Mouse (Mus musculus): ENCODE results near the gene Gpbp1l1.

Gpbp1l1 gene

GRCm38 (mm10) chr4:116557306-116558121 lies at the start of gene Gpbp1l1:
Gene Gpbp1l1, plus strand, starts transcription at chr4:116557658.
- peak; percentile 92 for DNase-seq (ENCODE audit: low read depth, low spot score)

- no peak for DNase-seq (ENCODE audit: low read depth, low spot score)
Observed at GRCm38 (mm10) chr4:116531109-116531508, 26.3 kb upstream of the Gpbp1l1 start.

GRCm38 (mm10) chr4:116536351-116536750 lies 21.1 kb upstream of the Gpbp1l1 start:
- no peak for DNase-seq (ENCODE audit: low read depth, low spot score)

GRCm38 (mm10) chr4:116537737-116538136 lies 19.7 kb upstream of the Gpbp1l1 start:
- DNase-seq (ENCODE audit: low read depth, low spot score): no peak

- no peak for DNase-seq (ENCODE audit: low read depth, low spot score)
Observed at GRCm38 (mm10) chr4:116550432-116550831, 7.0 kb upstream of the Gpbp1l1 start.

GRCm38 (mm10) chr4:116553035-116553434 lies 4.4 kb upstream of the Gpbp1l1 start:
- no peak for DNase-seq (ENCODE audit: low read depth, low spot score)

GRCm38 (mm10) chr4:116555413-116556300 lies 1.8 kb upstream of the Gpbp1l1 start, which contains the start of gene Tmem69:
Gene Tmem69, minus strand, starts transcription at chr4:116555936.
- DNase-seq (ENCODE audit: low read depth, low spot score): peak; percentile 84

GRCm38 (mm10) chr4:116556561-116557305 lies 725 bp upstream of the Gpbp1l1 start:
- peak; percentile 93 for DNase-seq (ENCODE audit: low read depth, low spot score)

GRCm38 (mm10) chr4:116558151-116558882 lies 859 bp downstream of the Gpbp1l1 start:
- DNase-seq (ENCODE audit: low read depth, low spot score): no peak

GRCm38 (mm10) chr4:116595793-116596192 lies 38.3 kb downstream of the Gpbp1l1 start:
- DNase-seq (ENCODE audit: low read depth, low spot score): no peak

GRCm38 (mm10) chr4:116596379-116596778 lies 38.9 kb downstream of the Gpbp1l1 start, which contains the start of gene Ccdc17:
Gene Ccdc17, plus strand, starts transcription at chr4:116596654.
- DNase-seq (ENCODE audit: low read depth, low spot score): no peak

GRCm38 (mm10) chr4:116596978-116597881 lies 39.8 kb downstream of the Gpbp1l1 start:
- peak; percentile 93 for DNase-seq (ENCODE audit: low read depth, low spot score)

GRCm38 (mm10) chr4:116612621-116613020 lies 55.2 kb downstream of the Gpbp1l1 start:
- DNase-seq (ENCODE audit: low read depth, low spot score): no peak

GRCm38 (mm10) chr4:116615237-116615636 lies 57.8 kb downstream of the Gpbp1l1 start:
- no peak for DNase-seq (ENCODE audit: low read depth, low spot score)

GRCm38 (mm10) chr4:116624831-116625230 lies 67.4 kb downstream of the Gpbp1l1 start:
- DNase-seq (ENCODE audit: low read depth, low spot score): no peak

- DNase-seq (ENCODE audit: low read depth, low spot score): peak; percentile 39
Observed at GRCm38 (mm10) chr4:116626658-116627358, 69.3 kb downstream of the Gpbp1l1 start.

- DNase-seq (ENCODE audit: low read depth, low spot score): peak; percentile 84
Observed at GRCm38 (mm10) chr4:116627359-116627716, 69.9 kb downstream of the Gpbp1l1 start.

GRCm38 (mm10) chr4:116627722-116628662 lies 70.5 kb downstream of the Gpbp1l1 start, which contains the start of gene Nasp:
Gene Nasp, minus strand, starts transcription at chr4:116627941.
- peak; percentile 84 for DNase-seq (ENCODE audit: low read depth, low spot score)
